Mouse (Mus musculus) heart, embryonic 11.5 days (tissue): Measurements from ENCODE around the gene Lama2. TPM values are rescaled to one million over a fixed set of nuclear protein-coding genes. Genes with fewer than 3 reads are reported as not detected.

Experiments used
- ATAC-seq: fragments of 200-750 bp; cut with Nextera tagmentation; replicated peaks from 2 replicates; pipeline ENCODE4 v1.8.0; 2017; ENCODE audit warnings: moderate library complexity; ENCODE audit not compliant: insufficient number of reproducible peaks, low FRiP score, low TSS enrichment
- H3K27ac ChIP-seq: fragments of 300-500 bp; sonication (generic); 2 replicates; pipeline ENCODE4 v1.5.1; 2014; ENCODE audit warnings: mild to moderate bottlenecking, low read depth, low read length
- H3K27me3 ChIP-seq: fragments of 300-500 bp; sonication (generic); 2 replicates; pipeline ENCODE4 v1.6.1; 2014; ENCODE audit warnings: mild to moderate bottlenecking, low read length, mixed read lengths; ENCODE audit not compliant: control insufficient read depth, insufficient read depth
- H3K36me3 ChIP-seq: fragments of 300-500 bp; sonication (generic); 2 replicates; pipeline ENCODE4 v1.6.1; 2014; ENCODE audit warnings: mild to moderate bottlenecking, low read length, moderate library complexity, mixed read lengths; ENCODE audit not compliant: control insufficient read depth, insufficient read depth
- H3K4me1 ChIP-seq: fragments of 300-500 bp; sonication (generic); 2 replicates; pipeline ENCODE4 v1.6.1; 2014; ENCODE audit warnings: low read length; ENCODE audit not compliant: control insufficient read depth, insufficient read depth
- H3K4me2 ChIP-seq: fragments of 300-500 bp; sonication (generic); 2 replicates; pipeline ENCODE4 v1.6.1; 2014; ENCODE audit warnings: mild to moderate bottlenecking, moderate library complexity
- H3K4me3 ChIP-seq: fragments of 300-500 bp; sonication (generic); 2 replicates; pipeline ENCODE4 v1.5.1; 2014; ENCODE audit warnings: low read depth, low read length
- H3K9ac ChIP-seq: fragments of 300-500 bp; sonication (generic); 2 replicates; pipeline ENCODE4 v1.6.1; 2014; ENCODE audit warnings: mild to moderate bottlenecking, low read depth, low read length, moderate library complexity
- H3K9me3 ChIP-seq: fragments of 300-500 bp; sonication (generic); replicated peaks from 2 replicates; pipeline ENCODE4 v1.6.1; 2016; ENCODE audit warnings: low read length; ENCODE audit not compliant: control insufficient read depth
- WGBS: fragments of 180-500 bp; shearing (Covaris S2); extraction: QIAGEN DNeasy Blood & Tissue Kit; methylation state at CpG from one replicate; pipeline ENCODE4 v1.1.7; 2014; ENCODE audit not compliant: insufficient replicate concordance; 5-methylcytosine and 5-hydroxymethylcytosine counted together
- polyA plus RNA-seq: library from polyadenylated mRNA; unstranded; fragments of >200 nt; fragmentation: Nextera tagmentation; extraction: Ambion mirVana; gene quantifications from 2 replicates; pipeline ENCODE4 v1.2.1, GENCODE M21; 2014

The Lama2 gene
- polyA plus RNA-seq, 1 experiment from 2014 or later: 17.0 TPM

GRCm38 (mm10) chr10:27475540-27475939, 144.0 kb downstream of the Lama2 start:
- Histone ChIP-seq H3K4me2 (no peak overlapping the region), H3K9ac (no peak overlapping the region), H3K4me1 (no peaks in the 10 kb centered on the region), H3K27me3 (no peaks in the 10 kb centered on the region), H3K36me3 (no peaks in the 10 kb centered on the region), H3K9me3 (no peaks in the 10 kb centered on the region), H3K27ac (no peak overlapping the region), H3K4me3 (no peak overlapping the region)
- WGBS: 61% methylated on average over 3 of the region's 3 CpGs
- no peak for ATAC-seq

GRCm38 (mm10) chr10:27468274-27468673, 151.3 kb downstream of the Lama2 start:
- no peak overlapping the region for H3K4me2 ChIP-seq
- H3K9me3 ChIP-seq: no peaks in the 10 kb centered on the region
- H3K27me3 ChIP-seq: no peaks in the 10 kb centered on the region
- no peak overlapping the region for H3K27ac ChIP-seq
- ATAC-seq: no peak
- H3K36me3 ChIP-seq: no peaks in the 10 kb centered on the region
- 83% methylated on average over 1 of the region's 1 CpGs for WGBS
- no peak overlapping the region for H3K4me3 ChIP-seq
- no peak overlapping the region for H3K9ac ChIP-seq
- H3K4me1 ChIP-seq: no peaks in the 10 kb centered on the region

- Histone ChIP-seq H3K4me1 (no peaks in the 10 kb centered on the region), H3K4me3 (no peak overlapping the region), H3K9ac (no peak overlapping the region), H3K27ac (no peak overlapping the region), H3K9me3 (no peaks in the 10 kb centered on the region), H3K4me2 (no peak overlapping the region), H3K36me3 (no peaks in the 10 kb centered on the region), H3K27me3 (no peaks in the 10 kb centered on the region)
- ATAC-seq: no peak
- WGBS: 63% methylated on average over 5 of the region's 5 CpGs
These were observed 205.7 kb downstream of the Lama2 start for GRCm38 (mm10) chr10:27413583-27414465.

- Histone ChIP-seq H3K27me3 (no peaks in the 10 kb centered on the region), H3K4me2 (no peak overlapping the region), H3K36me3 (no peaks in the 10 kb centered on the region), H3K4me3 (no peak overlapping the region), H3K9me3 (no peaks in the 10 kb centered on the region), H3K27ac (no peak overlapping the region), H3K9ac (no peak overlapping the region), H3K4me1 (no peaks in the 10 kb centered on the region)
- ATAC-seq: no peak
- 71% methylated on average over 1 of the region's 1 CpGs for WGBS
These were observed 228.8 kb downstream of the Lama2 start for GRCm38 (mm10) chr10:27390753-27391152.

GRCm38 (mm10) chr10:27387531-27387930, 232.0 kb downstream of the Lama2 start:
- WGBS: 68% methylated on average over 1 of the region's 1 CpGs
- Histone ChIP-seq H3K4me2 (no peak overlapping the region), H3K4me1 (no peaks in the 10 kb centered on the region), H3K36me3 (no peaks in the 10 kb centered on the region), H3K9ac (no peak overlapping the region), H3K9me3 (no peaks in the 10 kb centered on the region), H3K27me3 (no peaks in the 10 kb centered on the region), H3K4me3 (no peak overlapping the region), H3K27ac (no peak overlapping the region)
- no peak for ATAC-seq

- H3K4me2 ChIP-seq: no peak overlapping the region
- no peak overlapping the region for H3K27ac ChIP-seq
- H3K9me3 ChIP-seq: no peaks in the 10 kb centered on the region
- no peak overlapping the region for H3K9ac ChIP-seq
- WGBS: 79% methylated on average over 4 of the region's 4 CpGs
- H3K27me3 ChIP-seq: no peaks in the 10 kb centered on the region
- ATAC-seq: no peak
- H3K4me3 ChIP-seq: no peak overlapping the region
- no peaks in the 10 kb centered on the region for H3K4me1 ChIP-seq
- H3K36me3 ChIP-seq: no peaks in the 10 kb centered on the region
These were observed 234.9 kb downstream of the Lama2 start for GRCm38 (mm10) chr10:27384636-27385035.

GRCm38 (mm10) chr10:27382887-27383609, 236.5 kb downstream of the Lama2 start:
- no peaks in the 10 kb centered on the region for H3K27me3 ChIP-seq
- no peaks in the 10 kb centered on the region for H3K36me3 ChIP-seq
- no peaks in the 10 kb centered on the region for H3K4me1 ChIP-seq
- H3K4me2 ChIP-seq: no peak overlapping the region
- no peak overlapping the region for H3K27ac ChIP-seq
- no peaks in the 10 kb centered on the region for H3K9me3 ChIP-seq
- no peak overlapping the region for H3K9ac ChIP-seq
- no peak for ATAC-seq
- H3K4me3 ChIP-seq: no peak overlapping the region
- WGBS: 59% methylated on average over 2 of the region's 2 CpGs

GRCm38 (mm10) chr10:27378286-27378685, 241.3 kb downstream of the Lama2 start:
- H3K27ac ChIP-seq: no peak overlapping the region
- no peaks in the 10 kb centered on the region for H3K9me3 ChIP-seq
- WGBS: 46% methylated on average over 1 of the region's 1 CpGs
- H3K27me3 ChIP-seq: no peaks in the 10 kb centered on the region
- no peak overlapping the region for H3K9ac ChIP-seq
- no peak overlapping the region for H3K4me3 ChIP-seq
- H3K36me3 ChIP-seq: no peaks in the 10 kb centered on the region
- no peak overlapping the region for H3K4me2 ChIP-seq
- ATAC-seq: no peak
- H3K4me1 ChIP-seq: no peaks in the 10 kb centered on the region
